Mouse (Mus musculus) liver, postnatal 0 days (tissue): ENCODE results near the gene Fam131a.

ENCODE experiments used
- CTCF ChIP-seq: sonication (generic); IDR thresholded peaks from 2 replicates; pipeline ENCODE4 v1.5.1; 2016; ENCODE audit warnings: antibody characterized with exemption, low read depth
- EP300 ChIP-seq: IDR thresholded peaks from 2 replicates; pipeline ENCODE4 v1.6.1; 2016; ENCODE audit warnings: antibody characterized with exemption, low read depth, mild to moderate bottlenecking

GRCm38 (mm10) chr16:20670291-20670690, 22.8 kb upstream of the Fam131a start:
- no peak for TF ChIP-seq CTCF
- TF ChIP-seq EP300 = no peak
